Mouse (Mus musculus) adrenal gland, adult 18-20 months (tissue): ENCODE results near the gene Dgkg. TPM values are rescaled to one million over a fixed set of nuclear protein-coding genes. Genes with fewer than 3 reads are reported as not detected.
A peak's percentile ranks its signal among the peaks of the same experiment; 100 is the strongest.

ENCODE experiments used
- DNase-seq, 2 experiments: peaks; one replicate each; pipeline ENCODE4 v3.0.0; 2021 to 2022; ENCODE audit warnings: low spot score in 2 of 2
- total RNA-seq, 2 experiments: library from RNA; stranded (reverse); gene quantifications; 1 replicate in 1 of 2; 2 replicates in 1 of 2; pipeline ENCODE4 v1.2.3; 2021

The Dgkg gene
- total RNA-seq, 2 experiments from 2014 or later = 2.4 to 3.1 TPM

DNA sequence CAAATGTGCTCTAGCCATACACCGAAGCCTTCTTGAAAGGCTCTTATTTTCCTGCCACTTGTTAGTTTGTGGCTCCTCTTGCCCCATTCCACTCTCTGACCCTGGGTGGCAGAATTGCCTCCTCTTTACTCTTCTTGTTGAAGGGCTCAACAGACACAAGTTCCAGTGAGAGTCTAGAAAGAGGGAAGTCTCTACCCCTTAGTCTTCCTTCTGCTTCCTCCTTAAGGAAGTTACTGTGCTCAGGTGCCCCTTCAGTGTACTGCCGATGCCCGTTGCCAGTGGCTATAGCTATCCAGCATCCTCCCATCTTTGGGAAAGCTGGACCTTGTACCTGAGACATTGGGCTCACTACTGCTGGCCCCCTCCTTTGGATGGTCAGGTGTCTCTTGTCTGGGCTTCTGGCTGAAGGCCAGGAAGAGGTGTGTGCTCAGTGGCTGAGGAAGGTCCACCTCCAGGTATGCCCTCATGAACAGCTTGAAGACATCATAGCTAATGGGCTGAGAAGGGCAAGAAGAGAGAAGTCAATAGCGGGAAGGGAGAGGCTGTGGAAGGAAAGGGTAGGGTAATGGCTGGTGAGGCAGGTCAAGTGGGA is 56.8 kb downstream of the Dgkg start:
- no peak for DNase-seq

DNA sequence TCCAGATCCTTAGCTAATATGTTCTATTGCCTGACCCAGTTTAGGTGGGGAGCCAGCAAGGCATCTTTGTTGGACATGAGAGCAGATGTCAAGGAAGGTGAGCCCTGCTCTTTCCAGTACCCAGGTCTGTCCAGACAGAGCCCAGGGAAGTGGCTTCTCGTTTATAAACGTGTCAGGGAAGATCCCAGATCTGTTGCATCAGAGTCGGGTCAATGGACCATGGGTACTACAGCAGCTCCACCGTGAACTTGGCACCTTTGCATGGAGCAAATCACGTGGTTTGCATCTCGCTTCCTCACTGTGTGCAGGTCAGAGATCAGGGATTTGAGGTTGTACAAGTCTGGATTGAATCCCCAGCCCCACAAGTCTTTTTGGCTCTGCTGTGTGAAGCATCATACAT is 58.3 kb downstream of the Dgkg start:
- no peak for DNase-seq

DNA sequence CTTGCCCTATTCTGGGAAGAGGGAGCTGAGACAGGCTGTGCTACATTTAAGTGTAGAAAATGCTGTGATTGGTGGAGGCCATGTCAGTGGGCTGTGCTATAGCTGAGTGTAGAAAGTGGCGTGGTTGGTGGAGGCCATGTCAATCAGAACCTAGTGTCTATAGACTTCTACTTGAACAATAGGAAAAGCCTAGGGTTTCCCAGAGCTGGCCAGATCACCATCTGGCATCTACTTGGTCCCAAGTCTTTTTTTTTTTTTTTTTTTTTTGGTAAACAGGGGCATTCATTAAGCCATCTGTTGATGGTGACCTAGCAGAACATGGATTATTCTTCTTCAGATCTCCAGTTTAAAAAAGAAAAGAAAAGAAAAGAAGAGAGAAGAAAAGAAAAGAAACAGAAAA is 60.6 kb downstream of the Dgkg start:
- no peak for DNase-seq

DNA sequence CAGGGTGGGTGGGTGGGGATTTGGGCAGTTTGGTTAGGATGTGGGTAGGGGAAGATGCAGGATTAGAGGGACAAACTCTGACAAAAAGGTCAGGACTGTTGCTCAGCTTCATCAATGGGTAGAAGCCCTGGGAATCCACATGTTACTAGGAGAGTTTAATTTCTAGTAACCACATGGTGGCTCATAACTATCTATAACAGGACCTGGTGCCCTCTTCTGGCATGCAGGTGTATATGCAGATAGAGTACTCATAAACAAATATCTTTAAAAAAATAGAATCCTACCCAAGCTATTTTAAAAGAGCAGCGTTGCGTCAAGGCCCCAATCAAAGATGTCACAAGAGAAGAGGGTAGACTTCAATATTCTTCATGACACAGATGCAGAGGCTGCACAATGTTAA is 63.1 kb downstream of the Dgkg start:
- no peak for DNase-seq

DNA sequence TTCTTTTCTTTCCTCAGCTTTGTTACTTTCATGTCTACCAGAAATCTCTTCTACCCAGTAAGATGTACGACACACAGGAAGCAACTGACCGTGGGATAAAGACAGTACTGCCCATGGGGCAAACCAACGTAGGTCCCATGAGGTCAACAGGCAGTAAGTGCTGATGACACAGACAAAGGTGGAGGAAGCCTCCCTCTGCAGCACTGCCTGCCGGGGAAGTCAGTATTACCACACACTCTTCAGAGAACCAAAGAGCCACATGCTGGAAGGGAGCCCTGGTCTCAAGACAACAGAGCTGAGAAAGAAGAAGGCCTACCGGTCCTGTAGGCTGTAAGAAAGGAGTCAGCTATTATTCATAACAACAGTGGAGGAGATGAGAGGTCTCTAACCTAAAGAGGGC is 67.4 kb downstream of the Dgkg start:
- no peak for DNase-seq

DNA sequence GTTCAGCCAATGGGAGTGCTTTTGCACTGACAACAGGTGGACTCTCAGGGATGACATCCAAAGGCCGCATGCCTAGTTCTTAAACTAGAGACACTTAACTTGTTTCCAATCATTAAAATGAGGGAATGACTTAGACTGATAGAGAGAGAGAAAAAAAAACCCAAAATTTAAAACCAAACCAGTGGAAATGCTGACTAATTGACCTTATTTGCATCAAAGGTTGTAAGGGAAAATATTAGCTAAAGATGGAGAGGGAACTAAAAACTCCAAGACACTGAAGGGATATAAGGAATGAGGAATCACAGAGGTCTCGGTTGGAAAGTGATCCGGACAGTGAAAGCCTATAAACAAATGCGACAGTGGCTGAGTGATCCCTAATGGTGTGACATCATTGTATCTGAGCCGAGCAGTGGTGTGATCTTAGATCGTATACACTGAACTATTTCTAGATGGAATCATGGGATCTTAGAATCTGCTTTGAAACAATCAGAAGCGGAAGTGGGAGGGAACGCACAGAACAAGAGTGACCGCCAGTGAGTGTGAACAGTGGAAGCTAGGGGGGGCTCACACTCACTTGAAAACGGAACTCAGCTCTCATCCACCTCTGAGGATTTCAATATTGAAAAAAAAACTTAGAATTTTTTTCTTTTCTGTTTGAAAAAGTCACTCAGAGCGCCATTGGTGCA is 70.7 kb downstream of the Dgkg start:
- DNase-seq = no peak

DNA sequence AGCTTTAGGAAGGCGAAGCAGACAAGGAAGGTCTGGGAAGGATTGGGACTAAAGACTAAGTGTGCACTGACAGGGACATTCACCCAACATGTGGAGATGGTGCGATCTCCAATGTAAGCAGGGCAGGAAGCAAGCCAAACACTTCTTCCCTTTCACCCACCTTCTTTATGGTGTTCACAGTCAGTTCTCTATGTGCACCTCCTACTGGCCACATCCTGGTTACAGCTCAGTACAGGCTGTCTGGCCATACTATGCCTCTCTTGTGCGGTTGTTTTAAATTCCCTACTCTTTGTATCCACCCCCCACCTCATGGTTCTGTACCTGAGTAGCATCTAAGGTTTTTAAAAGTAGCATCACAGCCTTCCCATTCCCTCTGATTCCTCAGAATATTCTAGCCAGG is 71.5 kb downstream of the Dgkg start:
- DNase-seq = no peak

DNA sequence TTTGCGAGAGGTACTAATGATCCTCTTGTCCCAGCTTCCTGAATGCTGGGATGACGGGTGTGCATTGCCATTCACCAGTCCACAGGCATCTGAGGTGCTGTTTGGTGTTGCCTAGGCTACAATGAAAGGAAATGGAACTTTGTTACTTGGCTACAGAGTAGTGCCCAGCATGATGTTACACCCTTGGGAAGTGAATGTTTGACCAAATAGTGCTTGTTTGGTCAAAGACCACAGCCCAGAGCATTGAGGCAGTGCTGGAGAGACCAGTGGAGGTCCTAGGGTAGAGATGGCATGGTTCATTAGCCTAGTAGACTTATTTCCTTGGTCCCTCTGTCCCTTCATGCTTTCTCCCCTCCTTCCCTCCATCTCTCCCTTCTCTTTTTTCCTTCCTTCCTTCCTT is 73.6 kb downstream of the Dgkg start:
- no peak for DNase-seq

DNA sequence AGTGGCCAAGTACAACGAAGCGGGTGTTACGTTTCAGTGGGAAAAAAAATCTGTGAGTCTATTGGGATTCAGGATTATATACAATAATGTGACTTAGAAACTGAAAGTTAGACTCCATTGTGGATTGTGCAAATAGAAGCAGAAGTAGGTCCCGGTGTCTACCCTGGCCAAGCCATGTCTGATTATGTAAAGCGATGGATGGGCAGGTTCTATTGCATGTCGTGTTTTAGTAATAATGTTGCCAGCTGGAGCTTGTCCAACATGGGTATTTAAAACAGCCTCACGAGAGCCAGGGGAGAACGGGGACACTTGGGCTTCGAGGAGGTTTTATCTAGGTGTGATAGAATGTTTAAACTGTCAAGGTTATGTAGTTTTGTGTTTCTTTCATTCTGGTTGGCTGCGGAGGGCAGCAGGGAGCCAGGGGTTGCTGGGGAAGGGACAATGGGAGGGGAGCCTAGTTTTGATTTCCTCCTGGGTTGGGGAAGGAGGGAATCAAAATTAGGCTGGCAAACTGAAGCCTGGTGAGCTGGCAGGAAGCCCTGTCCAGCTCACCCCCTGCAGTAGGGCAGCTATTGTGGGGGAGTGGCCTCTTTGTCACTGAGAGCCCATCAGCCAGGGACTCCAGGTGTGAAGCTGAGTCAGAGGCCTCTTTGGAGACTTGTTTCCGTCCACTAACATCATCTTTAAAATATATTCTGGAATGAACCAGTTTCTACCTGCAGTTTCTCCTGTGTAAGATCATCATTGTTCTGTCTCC is 74.7 kb downstream of the Dgkg start:
- no peak for DNase-seq

DNA sequence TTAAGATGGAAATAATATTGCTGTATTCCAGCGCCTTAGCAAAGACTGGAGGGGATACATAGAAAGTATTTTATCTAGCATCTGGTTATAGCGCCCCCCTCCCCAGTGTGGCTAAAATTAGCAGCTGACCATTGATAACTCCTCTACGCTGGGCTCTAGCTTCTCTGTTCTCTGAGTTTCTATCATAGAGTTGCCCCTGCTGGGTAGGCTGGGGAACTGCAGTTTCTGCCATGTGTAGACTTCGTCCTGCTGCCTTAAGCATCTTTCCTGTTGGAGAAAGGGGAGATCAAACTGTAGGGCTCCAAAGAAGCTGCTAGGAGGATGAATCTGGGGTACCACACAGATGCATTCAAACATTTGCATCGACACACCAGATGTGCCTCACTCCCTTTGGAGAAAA is 76.9 kb downstream of the Dgkg start:
- no peak for DNase-seq

DNA sequence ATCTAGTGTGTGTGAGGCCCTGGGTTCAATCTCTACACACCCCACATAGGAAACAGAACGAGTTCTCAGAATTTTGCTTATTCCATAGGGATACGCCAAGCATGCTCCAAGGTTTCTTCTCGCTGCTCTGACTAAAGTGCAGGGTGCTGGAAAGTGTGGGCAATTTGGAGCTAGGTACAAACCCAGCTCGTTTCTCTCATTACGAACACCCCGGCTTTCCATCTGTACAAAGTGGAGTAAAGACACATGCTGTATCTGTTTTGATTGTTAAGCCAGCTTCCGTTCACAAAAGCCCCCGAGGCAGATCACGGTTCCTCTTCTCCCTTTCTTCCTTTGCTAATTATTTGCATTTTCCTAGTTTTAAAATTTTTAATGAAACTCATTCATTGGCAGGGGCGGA is 78.1 kb downstream of the Dgkg start:
- no peak for DNase-seq

DNA sequence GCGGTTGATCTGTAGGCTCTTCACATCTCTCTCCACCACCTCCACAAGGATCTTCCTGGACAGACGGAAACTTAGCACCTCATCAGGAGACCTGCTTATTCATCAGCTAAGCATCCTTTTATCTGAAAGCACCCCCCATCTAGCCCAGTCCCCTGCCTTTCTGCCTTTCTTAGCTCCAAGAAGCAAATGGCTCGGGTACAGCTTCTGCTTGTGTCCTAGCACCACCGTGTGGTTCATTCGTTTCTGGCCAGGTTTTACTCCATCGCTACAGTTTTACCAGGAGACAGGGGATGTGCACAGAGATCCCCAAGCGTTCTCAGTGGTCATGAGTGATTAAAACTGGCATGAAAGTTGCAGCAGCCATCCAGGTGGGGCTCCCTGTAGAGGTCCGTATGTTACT is 79.4 kb downstream of the Dgkg start:
- DNase-seq = peak in 1 of 2 experiments; percentile 12

DNA sequence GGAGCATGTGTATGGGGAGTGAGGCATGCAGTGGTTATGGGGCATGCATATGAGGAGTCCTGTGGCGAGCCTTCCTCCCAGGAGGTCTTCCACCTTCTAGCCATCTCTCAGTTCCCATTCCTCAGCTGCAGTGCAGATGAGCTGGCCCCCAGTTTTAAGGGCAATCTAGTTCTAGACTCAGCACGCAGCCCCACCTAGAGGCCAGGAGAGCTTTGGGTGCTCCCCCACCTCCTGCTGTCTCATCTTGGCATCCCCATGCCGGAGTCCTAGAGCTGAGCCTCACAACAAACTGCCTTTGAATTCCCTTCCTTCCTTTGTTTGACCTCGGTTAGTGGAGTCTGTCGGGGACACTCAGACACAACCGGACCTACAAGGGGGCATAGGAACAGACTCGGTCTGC is 82.9 kb downstream of the Dgkg start:
- DNase-seq = no peak

DNA sequence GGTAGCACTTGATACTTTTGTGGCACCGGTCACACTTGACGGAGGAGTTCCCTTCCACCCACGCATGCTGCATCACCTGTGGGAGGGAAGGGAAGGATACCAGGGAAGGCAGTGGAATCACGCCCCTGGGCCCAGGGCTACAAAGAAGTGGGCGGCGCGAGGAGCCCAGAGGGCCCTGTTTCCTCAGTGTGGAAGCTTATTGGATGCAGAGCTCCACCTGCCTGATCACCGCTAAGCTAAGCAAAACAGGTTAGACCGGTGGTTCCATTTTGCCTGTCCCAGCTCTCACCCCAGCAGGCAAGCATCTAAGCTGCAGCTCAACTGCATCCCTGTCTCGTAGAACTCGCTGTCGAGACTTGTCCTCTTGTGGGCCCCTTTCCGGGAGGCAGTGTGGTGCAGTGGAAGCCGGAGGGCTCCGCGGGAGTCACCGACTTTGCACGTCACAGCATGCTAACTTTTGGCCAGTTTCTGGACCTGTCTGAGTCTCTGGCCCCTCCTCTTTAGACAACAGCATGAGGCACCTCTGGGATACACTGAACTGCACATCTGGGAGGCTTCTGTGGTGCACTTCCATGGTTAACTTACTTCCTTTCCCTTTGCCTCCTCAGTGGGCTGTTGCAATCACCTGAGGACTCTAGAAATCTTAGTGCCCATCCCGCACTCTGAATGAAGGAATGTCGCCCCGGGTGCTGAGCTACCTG is 84.2 kb downstream of the Dgkg start:
- no peak for DNase-seq

DNA sequence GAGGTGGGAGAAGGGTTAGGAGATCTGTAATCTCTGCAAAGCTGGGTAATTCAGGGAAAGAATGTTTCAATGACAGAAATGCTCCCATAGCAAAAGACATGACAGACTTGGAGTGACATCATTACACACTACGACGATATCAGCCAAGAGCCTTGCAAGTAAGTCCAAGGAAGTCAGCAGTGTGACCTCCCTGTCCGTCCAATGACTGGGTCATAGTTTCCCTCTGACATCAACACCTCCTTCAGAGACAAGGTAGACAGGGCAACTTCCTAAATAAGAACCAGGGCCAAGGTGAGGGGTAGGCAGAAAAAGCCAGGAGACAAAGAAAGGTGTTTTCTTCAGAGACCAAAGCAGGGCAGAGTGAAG is 92.1 kb downstream of the Dgkg start:
- DNase-seq = no peak

DNA sequence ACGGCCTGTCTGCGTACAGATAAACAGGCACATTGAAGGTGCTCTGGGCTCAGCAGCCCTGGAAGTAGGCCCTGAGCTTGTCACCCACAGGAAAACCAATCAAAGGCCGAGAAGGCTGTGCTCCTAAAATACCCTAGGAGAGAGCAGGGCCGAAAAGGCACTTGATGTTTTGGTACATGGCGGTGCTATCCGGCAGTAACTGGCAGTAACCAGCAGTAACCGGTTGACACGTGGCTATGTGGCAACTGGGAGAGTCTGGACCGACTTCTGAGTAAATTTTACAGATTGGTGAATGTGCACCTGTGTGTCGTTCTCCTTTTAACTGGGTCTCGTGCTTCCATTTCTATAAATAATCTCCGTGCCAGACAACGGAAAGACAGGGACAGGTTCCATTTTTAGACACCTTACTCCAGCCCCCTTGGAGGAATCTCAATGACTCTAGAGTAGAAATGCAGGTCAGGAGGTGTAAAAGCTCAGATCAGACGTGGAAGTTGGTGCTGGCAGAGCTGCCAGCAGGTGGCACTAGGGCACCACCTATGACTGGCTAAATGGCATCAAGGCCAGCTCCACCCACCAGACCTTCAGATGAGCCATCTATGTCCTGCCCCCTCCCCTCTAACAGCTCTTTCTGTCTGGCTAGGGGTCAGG is 92.6 kb downstream of the Dgkg start:
- DNase-seq = peak; percentile 64 to 70

DNA sequence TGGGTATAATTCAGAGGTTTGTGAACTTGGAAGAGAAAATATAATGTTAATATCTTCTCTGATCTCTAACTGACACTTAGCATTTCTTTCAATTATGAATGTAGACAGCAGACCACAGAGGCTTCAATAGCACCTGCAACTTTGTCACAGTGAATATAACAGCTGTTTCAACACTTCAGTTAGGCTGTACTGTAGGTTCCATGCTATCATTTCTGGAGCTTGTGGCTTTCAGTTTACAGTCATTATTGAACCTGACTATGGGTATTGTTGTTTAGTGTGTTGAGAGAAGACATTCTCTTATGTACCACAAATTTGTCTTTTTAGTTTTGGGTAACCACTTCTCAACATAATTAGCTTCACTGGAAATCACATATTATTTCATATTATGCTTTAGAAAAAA is 93.4 kb downstream of the Dgkg start:
- no peak for DNase-seq

DNA sequence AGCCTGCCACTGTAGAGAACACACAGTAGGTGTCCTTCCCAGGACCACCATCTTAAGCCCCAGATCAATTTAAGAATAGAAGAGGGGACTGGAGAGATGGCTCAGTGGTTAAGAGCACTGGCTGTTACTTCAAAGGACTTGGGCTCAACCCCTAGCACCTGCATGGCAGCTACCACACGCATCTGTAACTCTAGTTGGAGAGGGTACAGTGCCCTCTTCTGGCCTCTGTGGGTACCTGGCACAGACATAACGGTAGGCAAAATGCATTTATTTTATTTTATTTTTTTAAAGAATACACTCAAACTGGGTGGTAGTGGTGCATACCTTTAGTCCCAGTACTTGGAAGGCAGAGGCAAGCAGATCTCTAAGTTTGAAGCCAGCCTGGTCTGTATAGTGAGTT is 102.0 kb downstream of the Dgkg start:
- no peak for DNase-seq

DNA sequence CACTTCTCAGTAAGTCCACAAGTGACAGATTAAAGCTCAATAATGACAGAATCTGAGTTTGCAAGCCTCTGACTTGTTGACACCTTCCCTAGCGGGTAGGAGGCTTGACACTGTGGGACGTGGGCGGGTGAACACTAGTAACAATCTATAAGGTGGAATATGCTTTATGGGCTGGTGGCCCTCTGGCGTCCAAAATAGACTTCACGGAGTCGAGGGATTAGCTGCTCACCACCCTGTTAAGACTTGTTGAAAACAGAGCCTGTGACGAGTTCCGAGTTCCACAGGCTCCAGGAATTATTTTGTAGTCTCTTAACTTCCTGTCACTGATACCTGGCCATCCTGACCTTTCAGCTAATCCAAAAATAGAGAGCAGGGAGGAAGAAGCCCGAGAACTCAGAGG is 104.7 kb downstream of the Dgkg start:
- no peak for DNase-seq

DNA sequence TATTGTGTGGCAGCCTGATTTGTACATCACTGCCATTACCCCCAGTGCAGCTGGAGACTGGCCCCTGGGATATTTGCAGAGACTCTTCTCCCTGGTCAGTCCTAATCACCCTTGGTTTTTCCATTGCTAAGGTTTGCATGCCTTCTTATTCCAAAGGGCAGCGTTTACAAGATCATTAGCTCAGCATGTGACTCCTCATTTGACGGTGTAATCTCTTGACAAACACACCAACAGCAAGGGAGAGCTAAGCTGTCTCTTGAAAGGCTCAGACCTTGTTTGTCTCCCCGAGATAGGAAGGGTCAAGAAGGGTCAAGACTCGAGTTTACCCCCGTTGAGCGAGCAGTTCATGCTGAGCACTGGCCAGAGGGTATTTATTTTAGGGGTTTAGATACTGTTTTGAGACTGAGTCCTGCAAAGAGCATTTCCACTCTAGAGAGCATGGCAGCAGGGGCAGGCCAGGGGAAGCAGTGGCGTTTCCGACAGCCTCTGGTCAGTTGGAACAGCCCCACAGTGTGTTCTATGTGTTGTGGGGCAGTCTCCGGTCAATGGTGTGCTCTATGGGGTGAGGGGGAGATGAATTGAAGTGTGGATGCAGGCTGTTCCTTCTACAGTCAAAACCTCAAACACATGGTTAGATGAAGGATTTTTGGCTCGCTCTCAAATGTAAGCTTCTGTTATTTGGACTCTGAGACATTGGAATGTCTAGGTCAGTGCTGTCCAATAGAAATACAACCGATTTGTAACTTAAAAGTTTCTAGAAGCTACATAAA is 105.6 kb downstream of the Dgkg start:
- DNase-seq = no peak

DNA sequence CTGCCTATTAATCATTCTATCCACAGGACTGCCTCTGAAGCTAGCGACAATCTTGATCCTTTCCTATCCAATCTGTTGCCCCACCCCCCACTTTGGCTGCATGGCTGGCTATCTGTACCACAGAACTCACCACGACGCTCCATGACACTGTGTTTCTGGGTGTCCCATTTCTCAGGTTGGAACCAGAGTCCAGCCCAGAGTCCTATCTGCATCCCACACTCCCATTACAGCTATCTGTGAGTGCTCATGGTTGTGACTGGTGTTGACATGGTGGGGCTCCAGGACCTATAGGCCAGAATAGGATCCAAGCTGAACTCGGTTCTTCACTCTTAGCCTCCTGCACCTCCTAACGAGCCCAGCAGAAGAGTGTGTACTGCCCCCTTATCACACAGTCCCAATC is 107.7 kb downstream of the Dgkg start:
- DNase-seq = no peak
